Mouse (Mus musculus) thymus, postnatal 25 days (tissue): Measurements from ENCODE around the gene Nlrp1a.

Experiments
- DNase-seq: peaks from one replicate; pipeline ENCODE4 v3.0.0; 2022

The Nlrp1a gene

DNA sequence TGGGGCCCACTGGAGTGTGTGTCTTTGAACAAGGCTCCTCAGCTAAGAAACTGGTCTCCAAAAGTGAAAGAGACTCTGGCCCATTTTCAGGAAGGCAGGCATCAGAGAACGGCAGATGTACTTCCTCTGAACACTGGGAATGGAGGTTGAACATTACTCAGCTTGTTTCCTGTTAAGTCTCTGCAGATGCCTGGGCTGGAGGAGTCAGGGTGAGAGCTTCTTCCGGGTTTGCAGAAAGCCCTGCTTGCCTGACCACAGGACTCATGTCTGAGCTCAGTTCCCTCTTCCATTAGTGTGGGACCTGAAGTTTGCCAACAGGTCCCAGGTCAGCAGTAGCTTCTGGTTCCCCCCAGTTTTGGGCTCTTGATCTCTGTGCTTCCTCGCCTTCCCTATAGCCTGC is at the start of gene Nlrp1a:
Nlrp1a (minus strand) TSS at position 44 of the 400 bp plus-strand sequence.
- peak; percentile 15 for DNase-seq

DNA sequence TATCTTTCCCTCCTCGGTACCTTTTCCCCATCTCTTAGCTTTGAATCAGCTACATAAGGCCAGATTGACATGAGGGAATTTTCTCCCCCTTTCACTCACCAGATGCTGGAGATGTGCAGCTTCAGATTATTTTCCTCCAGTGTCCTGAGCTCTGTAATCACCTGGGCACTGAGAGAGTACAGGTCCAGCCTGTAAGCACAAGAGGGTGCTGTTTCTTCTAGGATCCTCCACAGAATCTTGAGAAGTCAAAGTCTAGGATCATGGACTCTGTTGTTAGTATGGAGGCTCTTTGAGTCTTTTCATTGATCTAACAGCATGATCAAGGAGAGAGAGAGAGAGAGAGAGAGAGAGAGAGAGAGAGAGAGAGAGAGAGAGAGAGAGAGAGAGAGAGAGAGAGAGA is 25.1 kb upstream of the Nlrp1a start:
- DNase-seq, result no peak

DNA sequence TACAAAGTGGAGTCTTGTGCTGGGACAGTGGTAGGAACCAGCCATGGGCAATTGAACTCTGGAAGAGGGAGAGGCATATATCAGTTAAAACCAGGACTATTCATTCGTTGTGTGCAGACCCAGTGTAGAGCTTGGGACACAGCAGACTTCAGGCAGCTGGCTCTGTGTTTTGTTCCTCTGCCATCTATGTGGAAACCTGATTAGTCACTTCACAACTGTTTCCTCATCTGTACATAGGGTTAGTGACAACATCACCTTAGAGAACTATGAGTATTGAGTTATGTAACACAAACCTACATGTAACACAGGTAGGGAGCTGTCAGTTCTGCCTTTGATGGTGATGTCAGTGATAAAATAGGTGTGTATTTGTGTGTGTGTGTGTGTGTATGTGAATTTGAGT is 19.6 kb upstream of the Nlrp1a start:
- no peak for DNase-seq

GRCm38 (mm10) chr11:71159439-71160136 is 15.1 kb upstream of the Nlrp1a start:
- no peak for DNase-seq

- no peak for DNase-seq
Measured at GRCm38 (mm10) chr11:71155272-71155671, 10.8 kb upstream of the Nlrp1a start.

GRCm38 (mm10) chr11:71142031-71142430 is 2.5 kb downstream of the Nlrp1a start:
- no peak for DNase-seq

GRCm38 (mm10) chr11:71107128-71107527 is 37.4 kb downstream of the Nlrp1a start:
- no peak for DNase-seq

- DNase-seq, result no peak
Measured at GRCm38 (mm10) chr11:71106261-71107021, 38.1 kb downstream of the Nlrp1a start.

DNA sequence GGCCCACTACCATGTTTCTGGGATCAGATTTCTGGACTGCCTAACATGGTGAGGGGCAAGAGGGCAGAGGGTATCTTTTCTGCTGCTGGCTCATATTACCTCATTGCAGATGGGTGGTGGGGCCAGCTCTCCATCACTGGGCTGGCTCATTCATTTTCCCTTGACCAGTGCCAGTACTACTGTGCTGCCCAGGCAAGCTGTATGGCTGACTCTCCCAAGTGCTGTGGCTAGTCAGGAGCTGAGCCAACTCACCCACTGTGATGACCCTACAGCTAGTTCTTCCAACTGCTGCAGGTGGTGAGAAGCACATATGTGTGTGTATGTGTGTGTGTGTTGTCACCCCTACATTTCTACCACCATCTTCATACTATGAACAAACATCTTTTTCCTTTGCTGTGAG is 40.6 kb downstream of the Nlrp1a start:
- no peak for DNase-seq

DNA sequence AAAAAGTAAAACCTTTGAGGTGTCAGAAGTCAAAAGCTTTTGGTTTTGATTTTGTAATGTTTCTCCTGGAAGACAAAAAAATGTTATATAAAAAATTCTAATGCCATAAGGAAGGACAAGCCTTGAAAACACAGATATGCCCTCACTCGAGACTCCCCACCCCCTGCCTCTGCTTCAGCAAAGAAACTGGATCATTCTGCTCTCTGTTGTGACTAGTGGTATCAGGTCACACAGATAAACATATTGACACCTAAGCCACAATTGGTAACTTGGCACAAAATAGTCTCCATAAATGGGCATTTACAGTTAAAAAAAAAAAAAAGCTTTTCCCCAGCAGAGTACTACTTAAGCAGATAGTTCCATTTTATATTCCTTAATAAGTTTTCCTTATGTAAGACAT is 68.2 kb downstream of the Nlrp1a start:
- no peak for DNase-seq

GRCm38 (mm10) chr11:71052554-71052953 is 92.0 kb downstream of the Nlrp1a start:
- DNase-seq, result no peak
